Mouse (Mus musculus) left cerebral cortex, adult 8-10 months (tissue): ENCODE measurements around the gene Xpnpep1. TPM values are rescaled to one million over a fixed set of nuclear protein-coding genes. Genes with fewer than 3 reads are reported as not detected.

Source experiments
- DNase-seq, 2 experiments: peaks; one replicate each; pipeline ENCODE4 v3.0.0; 2022; ENCODE audit warnings: low spot score in 2 of 2
- total RNA-seq, 4 experiments: library from RNA; stranded (reverse); gene quantifications; 2 replicates each; pipeline ENCODE4 v1.2.4; 2022

Gene Xpnpep1
- total RNA-seq, 4 experiments from 2014 or later, result 59.6 to 74.9 (median 68.6) TPM

- no peak for DNase-seq
Measured at GRCm38 (mm10) chr19:53032647-53033046, 7.4 kb downstream of the Xpnpep1 start.

GRCm38 (mm10) chr19:53031957-53032371 is 8.1 kb downstream of the Xpnpep1 start:
- no peak for DNase-seq

DNA sequence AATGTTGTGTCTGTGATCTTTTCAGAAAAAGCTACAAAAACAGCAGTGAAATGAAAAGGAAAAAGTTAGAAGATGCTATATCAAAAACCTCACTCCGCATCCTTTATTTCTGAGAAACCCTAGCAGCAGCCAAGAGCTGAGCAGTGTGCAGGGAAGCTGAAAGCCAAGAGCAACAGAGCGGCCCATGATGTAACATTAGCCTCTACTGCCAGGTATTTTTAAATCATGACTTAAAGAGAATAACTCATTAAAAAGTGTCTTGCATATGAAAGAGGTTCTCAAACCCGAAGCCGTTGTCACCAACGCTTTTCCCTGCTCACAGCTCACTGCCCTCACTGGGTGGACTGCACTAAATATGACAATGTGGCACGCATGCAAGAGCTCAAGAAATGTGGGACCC is 9.7 kb downstream of the Xpnpep1 start:
- DNase-seq, result no peak

GRCm38 (mm10) chr19:53029686-53030085 is 10.3 kb downstream of the Xpnpep1 start:
- DNase-seq, result no peak

- DNase-seq, result no peak
Measured at GRCm38 (mm10) chr19:53029045-53029444, 11.0 kb downstream of the Xpnpep1 start.

GRCm38 (mm10) chr19:53028216-53028615 is 11.8 kb downstream of the Xpnpep1 start:
- DNase-seq, result no peak

DNA sequence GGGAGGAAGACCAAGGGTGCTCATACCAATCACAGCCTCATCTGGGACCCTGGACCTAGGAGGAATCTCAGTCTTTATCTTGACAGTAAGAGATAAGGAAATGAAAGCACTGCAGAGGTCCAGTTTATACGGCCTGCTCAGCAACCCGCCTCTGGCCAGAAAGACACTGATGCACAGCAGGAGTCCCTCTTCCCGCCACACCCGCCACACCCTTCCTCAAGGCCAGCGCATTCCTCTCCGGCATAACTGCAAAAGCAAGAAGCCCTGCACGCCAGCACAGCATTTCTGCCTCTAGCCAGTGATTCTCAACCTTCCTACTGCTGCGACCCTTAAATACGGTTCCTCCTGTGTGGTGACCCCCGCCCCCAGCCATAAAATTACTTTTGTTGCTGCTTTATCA is 16.8 kb downstream of the Xpnpep1 start:
- DNase-seq, result no peak

- DNase-seq, result no peak
Measured at GRCm38 (mm10) chr19:53022037-53022614, 17.9 kb downstream of the Xpnpep1 start.

- DNase-seq, result no peak
Measured at GRCm38 (mm10) chr19:53021537-53021936, 18.5 kb downstream of the Xpnpep1 start.

DNA sequence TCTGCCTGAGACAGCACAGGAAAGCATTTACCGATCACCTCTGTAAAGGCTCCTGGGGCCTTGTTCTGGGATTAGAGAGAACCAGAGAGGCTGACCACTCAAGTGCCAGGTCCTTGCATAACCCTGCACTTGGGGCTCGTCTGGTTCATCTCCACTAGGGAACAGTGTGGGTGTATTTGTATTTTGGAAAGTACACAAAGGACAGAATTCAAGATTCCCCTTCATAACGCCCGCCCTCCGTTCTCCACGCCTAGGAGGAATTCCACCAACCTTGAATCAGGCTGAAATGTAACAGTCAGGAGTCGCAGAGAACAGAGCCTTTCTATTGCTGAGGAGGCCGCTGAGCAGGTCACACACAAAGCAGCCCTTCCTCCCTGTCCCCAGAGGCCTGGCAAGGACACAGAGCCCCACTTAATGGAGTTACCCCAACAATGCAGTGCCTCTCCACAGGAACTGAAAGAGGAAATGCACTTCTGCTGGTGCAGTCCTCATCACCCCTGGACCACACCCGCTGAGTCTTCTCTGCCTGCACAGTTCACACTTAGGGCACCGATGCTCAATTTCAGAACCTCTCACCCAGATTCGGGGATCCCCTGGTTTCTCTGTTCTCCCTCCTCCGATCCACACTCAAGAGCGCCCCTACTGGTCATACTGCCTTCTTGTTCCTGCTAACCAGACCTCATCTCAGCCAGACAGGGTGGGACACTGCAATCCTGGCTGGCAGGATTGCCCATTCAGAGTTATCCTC is 20.1 kb downstream of the Xpnpep1 start:
- no peak for DNase-seq

- no peak for DNase-seq
Measured at GRCm38 (mm10) chr19:53017954-53018353, 22.1 kb downstream of the Xpnpep1 start.

GRCm38 (mm10) chr19:53017248-53017647 is 22.8 kb downstream of the Xpnpep1 start:
- DNase-seq, result no peak

DNA sequence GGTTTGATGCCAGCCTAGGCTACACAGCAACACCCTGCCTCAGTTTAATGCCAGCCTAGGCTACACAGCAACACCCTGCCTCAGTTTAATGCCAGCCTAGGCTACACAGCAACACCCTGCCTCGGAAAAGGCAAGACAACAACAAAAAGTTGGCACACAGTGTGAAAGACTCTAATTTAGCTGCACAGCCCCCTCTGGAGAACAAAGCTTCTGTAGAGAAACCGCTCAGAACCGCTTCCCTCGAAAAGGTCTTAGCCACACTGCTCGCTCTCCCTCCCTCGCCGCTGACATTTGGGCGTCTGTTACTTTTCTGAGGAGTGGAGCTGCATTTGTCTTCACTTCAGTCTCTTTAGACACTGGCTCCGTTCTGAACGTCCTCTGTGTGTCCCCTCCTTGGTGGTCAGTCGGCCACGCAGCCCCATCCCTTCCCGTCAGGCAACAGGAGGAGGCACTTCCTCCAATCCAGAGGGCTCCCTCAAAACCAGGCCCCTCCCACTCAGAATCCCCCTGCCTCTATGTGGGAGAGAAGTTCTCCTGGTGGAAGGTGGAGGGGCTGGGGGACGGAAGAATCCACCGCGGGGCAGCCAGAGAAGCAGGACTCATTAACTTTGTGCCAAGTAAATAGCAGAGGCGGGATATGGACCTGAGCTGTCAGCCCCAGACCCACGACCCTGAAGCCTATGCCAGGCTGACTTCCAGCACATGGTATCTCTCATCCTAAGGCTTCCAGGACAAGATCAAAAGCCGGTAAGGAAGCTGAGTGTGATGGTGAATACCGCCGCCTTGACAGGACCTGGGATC is 24.9 kb downstream of the Xpnpep1 start:
- no peak for DNase-seq

GRCm38 (mm10) chr19:53013744-53014143 is 26.3 kb downstream of the Xpnpep1 start:
- no peak for DNase-seq

DNA sequence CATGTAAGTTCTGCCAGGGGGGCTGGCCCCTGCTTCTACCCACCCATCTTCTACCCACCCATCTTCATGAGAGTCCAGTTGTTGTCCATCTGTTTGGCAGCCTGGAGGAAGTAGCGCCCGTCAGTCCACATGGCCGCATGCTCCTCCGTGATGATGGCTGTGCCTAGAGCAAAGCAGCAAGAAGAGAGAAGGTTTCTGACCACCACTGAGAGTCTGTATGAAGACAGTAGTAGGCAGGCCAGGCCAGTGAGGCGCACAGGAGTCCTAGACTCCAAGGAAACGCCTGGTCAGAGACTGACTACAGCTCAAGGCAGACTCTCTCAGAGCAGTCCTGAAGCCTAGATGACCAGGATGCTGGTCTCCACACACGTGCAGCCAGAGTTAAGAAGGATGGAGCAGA is 26.7 kb downstream of the Xpnpep1 start:
- no peak for DNase-seq

GRCm38 (mm10) chr19:53010941-53011340 is 29.1 kb downstream of the Xpnpep1 start:
- no peak for DNase-seq

DNA sequence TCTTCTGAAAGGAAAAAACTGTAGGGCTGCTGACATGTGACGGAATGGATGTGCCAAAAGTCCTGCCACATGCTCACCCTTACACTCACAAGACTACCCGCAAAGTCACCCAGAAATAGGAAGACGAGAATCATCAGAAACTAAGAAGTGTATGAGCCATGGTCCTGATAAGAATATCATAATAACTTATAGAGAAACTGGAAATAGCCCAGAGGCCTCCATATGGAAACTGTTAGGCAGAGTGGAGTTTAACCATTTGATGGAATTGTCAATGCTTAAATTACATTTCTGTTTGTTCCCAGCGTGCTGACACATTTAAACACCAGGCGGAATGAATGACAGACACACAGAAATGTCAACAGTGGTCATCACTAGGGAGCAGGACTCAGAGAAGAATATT is 31.1 kb downstream of the Xpnpep1 start:
- no peak for DNase-seq

DNA sequence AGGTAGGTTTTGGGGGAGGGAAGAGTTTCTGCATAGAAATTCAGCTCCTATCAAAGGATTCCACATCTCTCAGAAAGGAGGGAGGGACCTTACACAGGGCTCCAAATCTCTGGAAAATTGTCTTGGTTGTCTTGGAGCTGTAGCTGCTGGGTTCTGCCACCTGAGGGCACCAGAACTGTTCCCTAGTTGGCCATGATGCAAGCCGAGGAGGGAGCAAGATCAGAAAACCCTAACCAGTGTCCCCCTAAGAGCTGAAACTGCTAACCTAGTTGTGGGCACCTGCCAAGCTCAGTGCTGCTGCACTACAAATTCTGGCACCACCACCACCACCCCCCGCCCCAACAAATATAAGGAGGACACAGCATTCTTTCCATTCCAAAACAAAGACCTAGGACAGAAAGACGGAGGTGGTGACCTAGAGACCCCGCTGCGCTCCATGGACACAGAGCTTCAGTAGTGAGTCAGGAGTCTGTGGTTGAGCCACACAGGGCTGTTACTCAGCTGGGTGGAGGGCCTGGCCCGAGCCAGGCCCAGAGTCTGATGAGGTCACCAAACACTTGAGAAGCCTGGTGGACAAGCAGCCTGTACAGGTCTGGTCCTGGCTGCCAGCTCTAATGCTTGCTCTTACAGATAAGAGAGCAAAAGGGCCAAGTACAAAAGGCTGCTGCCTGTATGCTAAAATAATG is 31.9 kb downstream of the Xpnpep1 start:
- peak; percentile 56 to 57 for DNase-seq

- no peak for DNase-seq
Measured at GRCm38 (mm10) chr19:53005978-53006377, 34.0 kb downstream of the Xpnpep1 start.

GRCm38 (mm10) chr19:53003554-53004365 is 36.3 kb downstream of the Xpnpep1 start:
- no peak for DNase-seq
